Mouse (Mus musculus): ENCODE measurements around the gene Sval3. TPM values are rescaled to one million over a fixed set of nuclear protein-coding genes. Genes with fewer than 3 reads are reported as not detected.

The Sval3 gene
- polyA plus RNA-seq (2015; fragmentation: Nextera tagmentation; extraction: Ambion mirVana), result not detected in 2 replicates

- Histone ChIP-seq H3K36me3 (no peaks in the 10 kb centered on the region), H3K27me3 (replicated peaks) (no peaks in the 10 kb centered on the region), H3K4me1 (no peaks in the 10 kb centered on the region), H3K9ac (no peak within 1 kb of the TSS), H3K27ac (replicated peaks) (no peak within 1 kb of the TSS), H3K4me3 (no peak within 1 kb of the TSS), H3K4me2 (no peak within 1 kb of the TSS), H3K9me3 (0 out of 2 replicates have a peak, but pooled peaks cover 2% of the 10 kb centered on the region)
- 42% methylated on average over 1 of the region's 1 CpGs for WGBS
- no peak for ATAC-seq (ENCODE audit: extremely low read depth, insufficient number of reproducible peaks, low FRiP score, low TSS enrichment)
Observed at GRCm38 (mm10) chr6:41967840-41968239, at the start of gene Sval3. Gene Sval3 (plus strand): TSS chr6:41968140.

- Histone ChIP-seq H3K4me2 (no peak within 1 kb of the TSS), H3K4me3 (no peak within 1 kb of the TSS), H3K4me1 (no peaks in the 10 kb centered on the region), H3K9ac (no peak within 1 kb of the TSS), H3K36me3 (no peaks in the 10 kb centered on the region), H3K27me3 (replicated peaks) (no peaks in the 10 kb centered on the region), H3K27ac (replicated peaks) (no peak within 1 kb of the TSS), H3K9me3 (no peaks in the 10 kb centered on the region)
- no peak for ATAC-seq (ENCODE audit: extremely low read depth, insufficient number of reproducible peaks, low FRiP score, low TSS enrichment)
- 72% methylated on average over 1 of the region's 1 CpGs for WGBS
Observed at GRCm38 (mm10) chr6:41951330-41951729, 16.6 kb upstream of the Sval3 start, which contains the start of gene Sval1. Gene Sval1 (plus strand): TSS chr6:41951630.

Other genes starting within 250 kb of the Sval3 start
- gene Olfr459, start 193.0 kb upstream of the Sval3 start, polyA plus RNA-seq (2015; fragmentation: Nextera tagmentation; extraction: Ambion mirVana), result not detected in 2 replicates
- gene Pip, start 120.6 kb upstream of the Sval3 start, polyA plus RNA-seq (2015; fragmentation: Nextera tagmentation; extraction: Ambion mirVana), result not detected in 2 replicates
- gene Sval2, start 115.2 kb upstream of the Sval3 start, polyA plus RNA-seq (2015; fragmentation: Nextera tagmentation; extraction: Ambion mirVana), result not detected in 2 replicates
- gene Sval1, start 16.5 kb upstream of the Sval3 start, polyA plus RNA-seq (2015; fragmentation: Nextera tagmentation; extraction: Ambion mirVana), result not detected in 2 replicates
- not detected in 2 replicates for gene Sva, start 70.3 kb downstream of the Sval3 start, polyA plus RNA-seq (2015; fragmentation: Nextera tagmentation; extraction: Ambion mirVana)
- gene Tas2r139, start 172.8 kb downstream of the Sval3 start, polyA plus RNA-seq (2015; fragmentation: Nextera tagmentation; extraction: Ambion mirVana), result not detected in 2 replicates
- not detected in 2 replicates for gene Tas2r144, start 247.2 kb downstream of the Sval3 start, polyA plus RNA-seq (2015; fragmentation: Nextera tagmentation; extraction: Ambion mirVana)

Data from heart, embryonic 13.5 days (tissue).